Mouse (Mus musculus) brain, embryonic 14.5 days (tissue): ENCODE results near the gene Olfr1263. TPM values are rescaled to one million over a fixed set of nuclear protein-coding genes. Genes with fewer than 3 reads are reported as not detected.

Source experiments
- DNase-seq: peaks from one replicate; pipeline ENCODE4 v3.0.0-alpha.2; 2011; ENCODE audit warnings: low read depth
- CTCF ChIP-seq: fragments of 200-500 bp; IDR thresholded peaks from 2 replicates; pipeline ENCODE4 v1.5.1; 2012; ENCODE audit warnings: inconsistent platforms, mild to moderate bottlenecking, moderate library complexity, borderline replicate concordance; ENCODE audit not compliant: insufficient read depth, insufficient read length; ENCODE audit errors: extremely low read depth
- POLR2A ChIP-seq: fragments of 200-500 bp; IDR thresholded peaks from 2 replicates; pipeline ENCODE4 v1.6.1; 2012; ENCODE audit warnings: mild to moderate bottlenecking, inconsistent platforms, borderline replicate concordance; ENCODE audit not compliant: poor library complexity, insufficient read depth, insufficient read length, severe bottlenecking; ENCODE audit errors: extremely low read depth
- polyA plus RNA-seq: library from polyadenylated mRNA; depleted of rRNA; stranded (reverse); fragments of >200 nt; gene quantifications from 2 replicates; pipeline ENCODE4 v1.2.3, GENCODE M21; 2012; rRNA removed

Gene Olfr1263
- not detected in 2 replicates for polyA plus RNA-seq

DNA sequence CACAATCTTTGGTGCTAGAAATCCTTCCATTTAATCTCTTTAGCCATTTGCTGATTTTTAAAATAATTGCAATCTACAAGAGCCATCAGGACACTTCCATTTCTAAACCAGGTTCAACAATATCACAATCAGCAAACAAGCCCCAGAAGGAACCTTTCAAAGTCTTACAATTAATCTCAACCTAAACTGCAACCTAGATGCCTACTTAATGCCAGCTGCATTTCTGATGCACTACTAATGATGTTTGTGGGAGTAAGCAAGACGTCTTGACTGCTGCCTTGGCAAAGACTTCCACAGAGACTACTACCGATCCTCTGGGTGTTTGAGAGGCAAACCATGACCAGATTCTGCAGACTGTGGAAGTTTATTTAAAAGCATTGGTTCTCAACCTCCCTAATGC, at the start of gene Olfr1263:
Gene Olfr1263, plus strand, starts transcription at position 301 of the 400 bp plus-strand sequence.
- TF ChIP-seq CTCF (no peak), POLR2A (no peak)
- no peak for DNase-seq

DNA sequence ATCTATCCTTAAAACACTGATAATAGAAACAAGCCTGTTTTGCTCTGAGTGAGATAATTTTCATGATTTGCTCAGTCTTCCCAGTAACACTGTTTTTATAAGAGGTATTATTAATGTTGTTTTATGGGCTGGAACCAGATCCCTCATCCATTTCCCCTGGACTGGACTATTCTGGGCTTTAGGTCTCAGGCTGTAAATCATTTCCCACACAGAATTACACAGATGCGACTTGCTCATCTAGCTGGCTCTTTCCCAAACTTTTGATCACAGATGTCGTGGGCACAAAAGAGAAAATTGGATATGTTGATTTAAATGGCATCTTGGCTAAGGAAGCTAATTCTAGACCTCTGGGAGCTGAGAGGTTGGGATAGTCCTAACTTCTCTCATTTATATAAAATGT, 37.7 kb upstream of the Olfr1263 start, which contains the start of gene Olfr1260:
Gene Olfr1260, plus strand, starts transcription at position 157 of the 400 bp plus-strand sequence.
- no peak for TF ChIP-seq POLR2A
- TF ChIP-seq CTCF = no peak
- DNase-seq = peak; percentile 29

- no peak for DNase-seq
- TF ChIP-seq POLR2A = no peak
- no peak for TF ChIP-seq CTCF
Measured at GRCm38 (mm10) chr2:89977709-89978108, 34.2 kb upstream of the Olfr1263 start.

DNA sequence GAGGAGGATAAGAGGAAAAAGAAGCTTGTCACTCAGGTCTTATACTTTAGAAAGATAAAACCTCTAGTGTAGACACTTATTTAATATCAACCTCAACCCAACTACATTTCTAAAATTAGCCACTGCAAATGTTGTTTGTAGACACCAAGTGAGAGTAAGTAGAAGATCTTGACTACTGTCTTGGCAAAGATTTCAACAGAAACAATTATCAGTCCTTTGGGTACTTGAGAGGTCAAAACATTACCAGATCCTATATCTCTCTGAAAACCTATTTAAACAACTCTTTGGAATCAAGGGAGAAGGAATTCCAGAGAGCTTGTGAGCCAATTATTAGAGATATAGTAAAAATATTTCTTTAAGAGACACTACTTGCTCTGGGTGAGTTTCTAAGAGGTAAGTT, 21.0 kb upstream of the Olfr1263 start, which contains the start of gene Olfr1261:
Gene Olfr1261, plus strand, starts transcription at position 301 of the 400 bp plus-strand sequence.
- no peak for TF ChIP-seq POLR2A
- no peak for TF ChIP-seq CTCF

GRCm38 (mm10) chr2:89999845-90000244, 12.1 kb upstream of the Olfr1263 start, which contains the start of gene Olfr1262:
TSS of gene Olfr1262 (plus strand) at chr2:90000145.
- TF ChIP-seq POLR2A (no peak), CTCF (no peak)

More for the DNA sequence above, 21.0 kb upstream of the Olfr1263 start, which contains the start of gene Olfr1261:
- DNase-seq = no peak

DNA sequence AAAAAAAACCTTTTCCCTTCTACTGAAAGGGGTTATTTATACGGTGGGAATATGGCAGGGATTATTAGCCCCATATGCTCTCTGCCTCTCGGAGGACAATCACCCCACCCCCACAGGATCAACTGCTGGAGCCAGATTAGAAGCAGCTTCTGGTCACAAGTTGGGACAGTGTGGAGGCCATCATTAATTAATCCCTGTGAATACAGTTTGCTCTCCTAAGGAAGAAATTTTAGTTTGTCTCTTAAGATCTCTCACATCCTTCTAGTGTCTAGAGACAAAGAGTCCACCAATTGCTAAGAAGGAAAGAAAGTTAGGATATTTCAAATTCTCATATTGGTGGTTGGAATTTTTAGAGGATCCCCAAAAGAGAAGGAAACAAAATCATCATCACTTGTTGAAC, 13.5 kb downstream of the Olfr1263 start, which contains the start of gene Olfr1264:
Gene Olfr1264, minus strand, starts transcription at position 101 of the 400 bp plus-strand sequence.
- TF ChIP-seq POLR2A = no peak
- TF ChIP-seq CTCF = no peak
- no peak for DNase-seq

More at GRCm38 (mm10) chr2:89999845-90000244, 12.1 kb upstream of the Olfr1263 start, which contains the start of gene Olfr1262:
- DNase-seq = peak; percentile 3

DNA sequence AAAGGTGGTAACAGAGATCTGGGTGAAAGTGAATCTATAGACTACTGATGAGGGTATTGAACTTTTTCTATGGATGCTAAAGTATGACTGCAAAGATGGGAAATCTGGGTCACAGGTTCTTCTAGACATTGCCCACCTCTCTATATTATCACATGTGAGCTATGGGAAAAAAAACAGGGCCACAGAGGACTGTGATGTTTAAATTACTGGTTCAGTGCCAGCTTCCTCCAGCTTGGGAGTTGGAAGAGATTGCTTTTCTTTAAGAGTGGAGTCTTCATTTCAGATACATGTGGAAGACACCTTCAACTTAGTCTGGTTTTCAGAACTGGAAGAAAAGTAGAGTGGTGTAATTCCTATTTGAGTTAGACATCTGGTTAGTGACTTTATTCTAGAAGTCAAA, 23.1 kb downstream of the Olfr1263 start, which contains the start of gene Olfr1265:
Gene Olfr1265, plus strand, starts transcription at position 301 of the 400 bp plus-strand sequence.
- TF ChIP-seq CTCF (no peak), POLR2A (no peak)
- DNase-seq = no peak

DNA sequence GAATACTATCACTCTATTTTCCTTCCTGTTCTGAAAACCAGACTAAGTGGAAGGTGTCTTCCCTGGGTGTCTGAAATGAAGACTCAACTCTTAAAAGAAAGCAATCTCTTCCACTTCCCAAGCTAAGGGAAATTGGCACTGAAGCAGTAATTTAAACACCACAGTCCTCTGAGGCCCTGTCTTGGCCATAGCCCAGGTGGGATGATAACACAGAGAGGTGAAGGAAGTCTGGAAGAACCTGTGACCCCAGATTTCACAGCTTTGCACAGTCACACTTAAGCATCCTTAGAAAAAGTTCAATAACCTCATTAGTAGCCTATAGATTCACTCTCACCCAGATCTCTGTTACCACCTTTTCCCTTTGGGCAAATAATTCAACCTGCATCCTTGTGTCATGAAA, 51.6 kb downstream of the Olfr1263 start, which contains the start of gene Olfr140:
Gene Olfr140, minus strand, starts transcription at position 101 of the 400 bp plus-strand sequence.
- no peak for TF ChIP-seq POLR2A
- TF ChIP-seq CTCF = no peak

More for the DNA sequence above, 51.6 kb downstream of the Olfr1263 start, which contains the start of gene Olfr140:
- DNase-seq = no peak

Other genes with a start within 250 kb of the Olfr1263 start
- not detected in 2 replicates for gene Olfr1254, start 218.5 kb upstream of the Olfr1263 start, polyA plus RNA-seq
- not detected in 2 replicates for gene Olfr1255, start 200.1 kb upstream of the Olfr1263 start, polyA plus RNA-seq
- not detected in 2 replicates for gene Olfr1256, start 170.6 kb upstream of the Olfr1263 start, polyA plus RNA-seq
- 0.07 and 0.13 TPM in 2 replicates for gene Olfr48, start 163.9 kb upstream of the Olfr1263 start, polyA plus RNA-seq
- gene Olfr1257, start 133.7 kb upstream of the Olfr1263 start, polyA plus RNA-seq = not detected in 2 replicates
- not detected in 2 replicates for gene Olfr1258, start 84.8 kb upstream of the Olfr1263 start, polyA plus RNA-seq
- gene Olfr1259, start 63.5 kb upstream of the Olfr1263 start, polyA plus RNA-seq = not detected in 2 replicates
- gene Olfr1260, start 37.8 kb upstream of the Olfr1263 start, polyA plus RNA-seq = not detected in 2 replicates
- not detected in 2 replicates for gene Olfr1261, start 20.9 kb upstream of the Olfr1263 start, polyA plus RNA-seq
- not detected in 2 replicates for gene Olfr1262, start 12.0 kb upstream of the Olfr1263 start, polyA plus RNA-seq
- gene Olfr1264, start 13.4 kb downstream of the Olfr1263 start, polyA plus RNA-seq = not detected in 2 replicates
- not detected in 2 replicates for gene Olfr1265, start 23.2 kb downstream of the Olfr1263 start, polyA plus RNA-seq
- gene Olfr140, start 51.5 kb downstream of the Olfr1263 start, polyA plus RNA-seq = not detected in 2 replicates
- gene Olfr1269, start 109.3 kb downstream of the Olfr1263 start, polyA plus RNA-seq = not detected in 2 replicates
- not detected in 2 replicates for gene Olfr32, start 130.2 kb downstream of the Olfr1263 start, polyA plus RNA-seq
- not detected in 2 replicates for gene Olfr1270, start 141.0 kb downstream of the Olfr1263 start, polyA plus RNA-seq
- gene Olfr1506, start 212.4 kb downstream of the Olfr1263 start, polyA plus RNA-seq = not detected in 2 replicates
- not detected in 2 replicates for gene Olfr142, start 245.5 kb downstream of the Olfr1263 start, polyA plus RNA-seq